Mouse (Mus musculus) lung, embryonic 16.5 days (tissue): Measurements from ENCODE around the gene Dlk1. TPM values are rescaled to one million over a fixed set of nuclear protein-coding genes. Genes with fewer than 3 reads are reported as not detected.

Experiments
- ATAC-seq: fragments of 200-750 bp; cut with Nextera tagmentation; 2 replicates; pipeline ENCODE4 v1.8.0; 2017; ENCODE audit warnings: low read depth, mild to moderate bottlenecking, moderate library complexity
- H3K27ac ChIP-seq: fragments of 300-500 bp; sonication (generic); 2 replicates; pipeline ENCODE4 v1.5.1; 2014; ENCODE audit warnings: mild to moderate bottlenecking, control low read depth, low read length
- H3K27me3 ChIP-seq: fragments of 300-500 bp; sonication (generic); 2 replicates; pipeline ENCODE4 v1.6.1; 2014; ENCODE audit warnings: low read depth, low read length, mixed read lengths; ENCODE audit not compliant: control insufficient read depth, insufficient read depth
- H3K36me3 ChIP-seq: fragments of 300-500 bp; sonication (generic); 2 replicates; pipeline ENCODE4 v1.6.1; 2014; ENCODE audit warnings: low read length; ENCODE audit not compliant: control insufficient read depth, insufficient read depth
- H3K4me1 ChIP-seq: fragments of 300-500 bp; sonication (generic); replicated peaks from 2 replicates; pipeline ENCODE4 v1.6.1; 2014; ENCODE audit warnings: low read length, mixed read lengths; ENCODE audit not compliant: control insufficient read depth, insufficient read depth
- H3K4me2 ChIP-seq: fragments of 300-500 bp; sonication (generic); 2 replicates; pipeline ENCODE4 v1.6.1; 2014; ENCODE audit warnings: low read depth, low read length, control low read depth
- H3K4me3 ChIP-seq: fragments of 300-500 bp; sonication (generic); 2 replicates; pipeline ENCODE4 v1.5.1; 2014; ENCODE audit warnings: mild to moderate bottlenecking, low read length, control low read depth
- H3K9ac ChIP-seq: fragments of 300-500 bp; sonication (generic); 2 replicates; pipeline ENCODE4 v1.6.1; 2014; ENCODE audit warnings: low read length, control low read depth
- H3K9me3 ChIP-seq: fragments of 300-500 bp; sonication (generic); 2 replicates; pipeline ENCODE4 v1.6.1; 2016; ENCODE audit warnings: low read length; ENCODE audit not compliant: control insufficient read depth
- WGBS: fragments of 180-500 bp; shearing (Covaris S2); extraction: QIAGEN DNeasy Blood & Tissue Kit; methylation state at CpG from one replicate; pipeline ENCODE4 v1.1.7; 2014; 5-methylcytosine and 5-hydroxymethylcytosine counted together
- polyA plus RNA-seq: library from polyadenylated mRNA; unstranded; fragments of >200 nt; fragmentation: Nextera tagmentation; extraction: Ambion mirVana; gene quantifications from 2 replicates; pipeline ENCODE4 v1.2.1, GENCODE M21; 2015

Gene Dlk1
- polyA plus RNA-seq, 1 experiment from 2014 or later: 702 TPM

GRCm38 (mm10) chr12:109416681-109417080 is 35.9 kb upstream of the Dlk1 start:
- Histone ChIP-seq H3K36me3 (no peaks in the 10 kb centered on the region), H3K4me3 (no peak overlapping the region), H3K9ac (no peak overlapping the region), H3K4me2 (no peak overlapping the region), H3K4me1 (peaks cover 18% of the 10 kb centered on the region), H3K9me3 (no peaks in the 10 kb centered on the region), H3K27me3 (no peaks in the 10 kb centered on the region), H3K27ac (no peak overlapping the region)
- no peak for ATAC-seq
- WGBS: 73% methylated on average over 5 of the region's 5 CpGs

- Histone ChIP-seq H3K4me2 (no peak overlapping the region), H3K27ac (peak overlapping the region; percentile 24), H3K9ac (no peak overlapping the region)
These were observed 35.0 kb upstream of the Dlk1 start for GRCm38 (mm10) chr12:109417476-109418201.

GRCm38 (mm10) chr12:109420006-109420405 is 32.6 kb upstream of the Dlk1 start:
- no peaks in the 10 kb centered on the region for H3K27me3 ChIP-seq
- ATAC-seq: no peak
- H3K4me1 ChIP-seq: peaks cover 11% of the 10 kb centered on the region
- H3K9me3 ChIP-seq: no peaks in the 10 kb centered on the region
- WGBS: 49% methylated on average over 12 of the region's 12 CpGs
- H3K9ac ChIP-seq: no peak overlapping the region
- no peak overlapping the region for H3K4me2 ChIP-seq
- H3K27ac ChIP-seq: no peak overlapping the region
- H3K4me3 ChIP-seq: no peak overlapping the region
- no peaks in the 10 kb centered on the region for H3K36me3 ChIP-seq

More at GRCm38 (mm10) chr12:109417476-109418201, 35.0 kb upstream of the Dlk1 start:
- Histone ChIP-seq H3K4me3 (no peak overlapping the region), H3K36me3 (no peaks in the 10 kb centered on the region), H3K27me3 (no peaks in the 10 kb centered on the region), H3K9me3 (no peaks in the 10 kb centered on the region), H3K4me1 (peaks cover 9% of the 10 kb centered on the region)
- WGBS: 36% methylated on average over 13 of the region's 14 CpGs
- ATAC-seq: peak; percentile 75

GRCm38 (mm10) chr12:109423163-109423562 is 29.5 kb upstream of the Dlk1 start:
- no peak overlapping the region for H3K9ac ChIP-seq
- 27% methylated on average over 2 of the region's 2 CpGs for WGBS
- H3K27ac ChIP-seq: no peak overlapping the region
- H3K9me3 ChIP-seq: no peaks in the 10 kb centered on the region
- no peak for ATAC-seq
- no peaks in the 10 kb centered on the region for H3K27me3 ChIP-seq
- H3K36me3 ChIP-seq: no peaks in the 10 kb centered on the region
- peaks cover 12% of the 10 kb centered on the region for H3K4me1 ChIP-seq
- no peak overlapping the region for H3K4me3 ChIP-seq
- H3K4me2 ChIP-seq: no peak overlapping the region

- no peak; the same call in 1 of the 2 replicates for ATAC-seq
These were observed 28.8 kb upstream of the Dlk1 start for GRCm38 (mm10) chr12:109423716-109424429.

GRCm38 (mm10) chr12:109424753-109425332 is 27.8 kb upstream of the Dlk1 start:
- Histone ChIP-seq H3K9ac (no peak overlapping the region), H3K27me3 (no peaks in the 10 kb centered on the region), H3K36me3 (no peaks in the 10 kb centered on the region), H3K4me1 (peaks cover 11% of the 10 kb centered on the region), H3K27ac (no peak overlapping the region), H3K9me3 (no peaks in the 10 kb centered on the region), H3K4me2 (no peak overlapping the region), H3K4me3 (no peak overlapping the region)
- 10% methylated on average over 19 of the region's 20 CpGs for WGBS
- no peak for ATAC-seq

More at GRCm38 (mm10) chr12:109423716-109424429, 28.8 kb upstream of the Dlk1 start:
- H3K9me3 ChIP-seq: no peaks in the 10 kb centered on the region
- no peak overlapping the region for H3K9ac ChIP-seq
- 71% methylated on average over 4 of the region's 4 CpGs for WGBS
- H3K27me3 ChIP-seq: no peaks in the 10 kb centered on the region
- H3K4me3 ChIP-seq: no peak overlapping the region
- no peaks in the 10 kb centered on the region for H3K36me3 ChIP-seq
- no peak overlapping the region for H3K4me2 ChIP-seq
- no peak overlapping the region for H3K27ac ChIP-seq
- peaks cover 12% of the 10 kb centered on the region for H3K4me1 ChIP-seq

- no peak overlapping the region for H3K4me3 ChIP-seq
- H3K9ac ChIP-seq: no peak overlapping the region
- H3K27ac ChIP-seq: no peak overlapping the region
- H3K9me3 ChIP-seq: no peaks in the 10 kb centered on the region
- H3K4me2 ChIP-seq: no peak overlapping the region
- WGBS: 64% methylated on average over 12 of the region's 12 CpGs
- H3K27me3 ChIP-seq: no peaks in the 10 kb centered on the region
- ATAC-seq: no peak
- no peaks in the 10 kb centered on the region for H3K36me3 ChIP-seq
- H3K4me1 ChIP-seq: peaks cover 6% of the 10 kb centered on the region; the same call in 1 of the 2 replicates
These were observed 26.6 kb upstream of the Dlk1 start for GRCm38 (mm10) chr12:109425982-109426381.

- Histone ChIP-seq H3K9ac (no peak overlapping the region), H3K27ac (no peak overlapping the region), H3K9me3 (no peaks in the 10 kb centered on the region), H3K4me2 (no peak overlapping the region), H3K36me3 (no peaks in the 10 kb centered on the region), H3K4me3 (no peak overlapping the region), H3K4me1 (peaks cover 18% of the 10 kb centered on the region), H3K27me3 (no peaks in the 10 kb centered on the region)
- 61% methylated on average over 6 of the region's 6 CpGs for WGBS
- no peak for ATAC-seq
These were observed 20.0 kb upstream of the Dlk1 start for GRCm38 (mm10) chr12:109432475-109433130.

- H3K4me3 ChIP-seq: no peak overlapping the region
- peaks cover 48% of the 10 kb centered on the region for H3K4me1 ChIP-seq
- H3K9ac ChIP-seq: peak overlapping the region; percentile 22
- H3K4me2 ChIP-seq: peak overlapping the region; percentile 22; the same call in 1 of the 2 replicates
- no peaks in the 10 kb centered on the region for H3K27me3 ChIP-seq
- peak; percentile 55; the same call in 1 of the 2 replicates for ATAC-seq
- WGBS: 10% methylated on average over 10 of the region's 10 CpGs
- peak overlapping the region; percentile 28 for H3K27ac ChIP-seq
- no peaks in the 10 kb centered on the region for H3K9me3 ChIP-seq
- no peaks in the 10 kb centered on the region for H3K36me3 ChIP-seq
These were observed 16.2 kb upstream of the Dlk1 start for GRCm38 (mm10) chr12:109436367-109436807.
